Mouse (Mus musculus) liver, postnatal 0 days (tissue): ENCODE measurements around the gene Hrct1. TPM values are rescaled to one million over a fixed set of nuclear protein-coding genes. Genes with fewer than 3 reads are reported as not detected.

Source experiments
- ATAC-seq: fragments of 200-750 bp; cut with Nextera tagmentation; 2 replicates; pipeline ENCODE4 v1.8.0; 2017; ENCODE audit warnings: mild to moderate bottlenecking, moderate library complexity
- DNase-seq: peaks from one replicate; pipeline ENCODE4 v3.0.0-alpha.2; 2016
- H3K27ac ChIP-seq: fragments of 300-500 bp; sonication (generic); 2 replicates; pipeline ENCODE4 v1.5.1; 2014; ENCODE audit warnings: antibody characterized with exemption, moderate library complexity, mild to moderate bottlenecking, low read depth
- H3K27me3 ChIP-seq: fragments of 300-500 bp; sonication (generic); 2 replicates; pipeline ENCODE4 v1.6.1; 2014; ENCODE audit warnings: low read length, control low read depth, mixed read lengths; ENCODE audit not compliant: insufficient read depth
- H3K36me3 ChIP-seq: fragments of 300-500 bp; sonication (generic); replicated peaks from 2 replicates; pipeline ENCODE4 v1.6.1; 2014; ENCODE audit warnings: mild to moderate bottlenecking, control low read depth, low read length, moderate library complexity, mixed read lengths; ENCODE audit not compliant: insufficient read depth
- H3K4me1 ChIP-seq: fragments of 300-500 bp; sonication (generic); 2 replicates; pipeline ENCODE4 v1.6.1; 2014; ENCODE audit warnings: antibody characterized with exemption, mild to moderate bottlenecking, control low read depth; ENCODE audit not compliant: insufficient read depth
- H3K4me2 ChIP-seq: fragments of 300-500 bp; sonication (generic); 2 replicates; pipeline ENCODE4 v1.6.1; 2014; ENCODE audit warnings: low read depth, mild to moderate bottlenecking, low read length, moderate library complexity, mixed read lengths
- H3K4me3 ChIP-seq: fragments of 300-500 bp; sonication (generic); 2 replicates; pipeline ENCODE4 v1.5.1; 2014; ENCODE audit warnings: low read depth, low read length
- H3K9ac ChIP-seq: fragments of 300-500 bp; sonication (generic); replicated peaks from 2 replicates; pipeline ENCODE4 v1.6.1; 2014; ENCODE audit warnings: mild to moderate bottlenecking, moderate library complexity
- H3K9me3 ChIP-seq: fragments of 300-500 bp; sonication (generic); 2 replicates; pipeline ENCODE4 v1.6.1; 2016; ENCODE audit warnings: mild to moderate bottlenecking, control low read depth, low read length, mixed read lengths
- CTCF ChIP-seq: sonication (generic); IDR thresholded peaks from 2 replicates; pipeline ENCODE4 v1.5.1; 2016; ENCODE audit warnings: antibody characterized with exemption, low read depth
- EP300 ChIP-seq: IDR thresholded peaks from 2 replicates; pipeline ENCODE4 v1.6.1; 2016; ENCODE audit warnings: antibody characterized with exemption, low read depth, mild to moderate bottlenecking
- whole genome bisulfite sequencing: fragments of 180-500 bp; shearing (Covaris S2); extraction: QIAGEN DNeasy Blood & Tissue Kit; methylation state at CpG from one replicate; pipeline ENCODE4 v1.1.7; 2014; ENCODE audit not compliant: insufficient replicate concordance; 5-methylcytosine and 5-hydroxymethylcytosine counted together
- polyA plus RNA-seq: library from polyadenylated mRNA; unstranded; fragments of >200 nt; fragmentation: Nextera tagmentation; extraction: Ambion mirVana; gene quantifications from 2 replicates; pipeline ENCODE4 v1.2.1, GENCODE M21; 2015

Hrct1 gene
- polyA plus RNA-seq, 1 experiment from 2014 or later = 0.40 TPM

- Histone ChIP-seq H3K9ac (no peak overlapping the region), H3K4me3 (no peak overlapping the region), H3K4me1 (peaks cover 11% of the 10 kb centered on the region), H3K27me3 (no peaks in the 10 kb centered on the region), H3K27ac (no peak overlapping the region), H3K36me3 (no peaks in the 10 kb centered on the region), H3K4me2 (no peak overlapping the region), H3K9me3 (no peaks in the 10 kb centered on the region)
- WGBS = 43% methylated on average over 1 of the region's 1 CpGs
- DNase-seq (no peak), ATAC-seq (0 out of 2 replicates have a peak, but pooled peaks have one; percentile 21)
- TF ChIP-seq EP300 (no peak), CTCF (no peak)
Measured at GRCm38 (mm10) chr4:43694439-43695248, 32.3 kb upstream of the Hrct1 start.

GRCm38 (mm10) chr4:43695249-43695671, 31.7 kb upstream of the Hrct1 start:
- no peak overlapping the region for H3K27ac ChIP-seq
- no peak for TF ChIP-seq CTCF
- no peak for TF ChIP-seq EP300
- no peaks in the 10 kb centered on the region for H3K36me3 ChIP-seq
- H3K4me1 ChIP-seq = peaks cover 11% of the 10 kb centered on the region
- no peak overlapping the region for H3K9ac ChIP-seq
- ATAC-seq (no peak), DNase-seq (no peak)
- no peak overlapping the region for H3K4me2 ChIP-seq
- no peak overlapping the region for H3K4me3 ChIP-seq
- 33% methylated on average over 9 of the region's 9 CpGs for whole genome bisulfite sequencing
- H3K9me3 ChIP-seq = no peaks in the 10 kb centered on the region
- H3K27me3 ChIP-seq = no peaks in the 10 kb centered on the region

- Histone ChIP-seq H3K27ac (no peak overlapping the region), H3K4me2 (no peak overlapping the region), H3K36me3 (no peaks in the 10 kb centered on the region), H3K9ac (no peak overlapping the region), H3K9me3 (no peaks in the 10 kb centered on the region), H3K4me1 (peaks cover 11% of the 10 kb centered on the region), H3K27me3 (no peaks in the 10 kb centered on the region), H3K4me3 (no peak overlapping the region)
- DNase-seq = no peak
- 84% methylated on average over 13 of the region's 13 CpGs for WGBS
- no peak for TF ChIP-seq CTCF
- no peak for TF ChIP-seq EP300
- ATAC-seq = no peak
Measured at GRCm38 (mm10) chr4:43696561-43696960, 30.4 kb upstream of the Hrct1 start.

- DNase-seq (no peak), ATAC-seq (no peak)
Measured at GRCm38 (mm10) chr4:43700707-43701106, 26.3 kb upstream of the Hrct1 start, which contains the start of gene Olfr70. Gene Olfr70 (minus strand): TSS chr4:43700807.

GRCm38 (mm10) chr4:43703439-43703838, 23.5 kb upstream of the Hrct1 start:
- no peaks in the 10 kb centered on the region for H3K27me3 ChIP-seq
- WGBS = 77% methylated on average over 6 of the region's 6 CpGs

More at GRCm38 (mm10) chr4:43700707-43701106, 26.3 kb upstream of the Hrct1 start, which contains the start of gene Olfr70:
- H3K9me3 ChIP-seq = no peaks in the 10 kb centered on the region
- no peak within 1 kb of the TSS for H3K27ac ChIP-seq
- TF ChIP-seq EP300 (no peak), CTCF (no peak)
- no peaks in the 10 kb centered on the region for H3K4me1 ChIP-seq
- no peak within 1 kb of the TSS for H3K9ac ChIP-seq
- no peak within 1 kb of the TSS for H3K4me3 ChIP-seq
- no peaks in the 10 kb centered on the region for H3K36me3 ChIP-seq
- H3K4me2 ChIP-seq = no peak within 1 kb of the TSS
- H3K27me3 ChIP-seq = no peaks in the 10 kb centered on the region
- 72% methylated on average over 6 of the region's 6 CpGs for WGBS

GRCm38 (mm10) chr4:43703851-43704250, 23.1 kb upstream of the Hrct1 start:
- H3K4me1 ChIP-seq = no peaks in the 10 kb centered on the region
- ATAC-seq (no peak), DNase-seq (no peak)
- no peaks in the 10 kb centered on the region for H3K27me3 ChIP-seq
- no peak overlapping the region for H3K4me3 ChIP-seq
- H3K9ac ChIP-seq = no peak overlapping the region
- H3K36me3 ChIP-seq = no peaks in the 10 kb centered on the region
- WGBS = 82% methylated on average over 8 of the region's 8 CpGs
- H3K4me2 ChIP-seq = no peak overlapping the region
- H3K27ac ChIP-seq = no peak overlapping the region
- no peaks in the 10 kb centered on the region for H3K9me3 ChIP-seq
- TF ChIP-seq EP300 = no peak
- no peak for TF ChIP-seq CTCF

More at GRCm38 (mm10) chr4:43703439-43703838, 23.5 kb upstream of the Hrct1 start:
- TF ChIP-seq EP300 = no peak
- peak; percentile 62 for TF ChIP-seq CTCF
- Histone ChIP-seq H3K4me2 (no peak overlapping the region), H3K4me3 (no peak overlapping the region), H3K36me3 (no peaks in the 10 kb centered on the region), H3K27ac (no peak overlapping the region), H3K9ac (no peak overlapping the region), H3K4me1 (no peaks in the 10 kb centered on the region), H3K9me3 (no peaks in the 10 kb centered on the region)
- ATAC-seq (no peak), DNase-seq (no peak)
